Comparison of ENCODE assay signal across 24 mouse cellular contexts in the genomic region with DNA sequence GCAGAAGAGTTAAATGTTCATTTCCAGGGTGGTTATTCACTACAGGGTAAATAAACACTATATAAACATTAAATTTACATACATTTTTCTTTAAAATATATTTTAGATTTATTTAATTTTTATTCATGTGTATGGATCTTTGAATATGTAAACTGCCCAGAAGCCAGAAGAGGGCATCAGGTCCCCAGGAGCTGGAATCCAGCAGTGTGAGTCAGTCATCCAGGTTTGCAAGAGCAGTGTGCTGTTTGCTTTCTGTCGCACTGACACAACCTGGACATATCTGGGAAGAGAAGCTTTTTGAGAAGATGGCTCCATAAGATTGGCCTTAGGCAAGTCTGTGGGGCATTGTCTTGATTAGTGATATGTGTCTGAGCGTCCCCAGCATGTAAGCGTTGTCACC.
DNase-seq lines count a peak whose midpoint lies in the region; ATAC-seq and TF ChIP-seq lines count a peak whose summit lies in the region.
"Had no signal": no experiment of that assay in that cellular context is flagged by ENCODE, and none has a peak within 500 bp of the region (broad histone marks: within the 10 kb centered on the region; RNA-seq: fewer than 3 reads in every experiment).

No protein-coding gene starts in this region.

- ATAC-seq in forebrain, embryonic 11.5 days (replicated peaks; ENCODE audit: low FRiP score): peak; percentile 34; the same call in 1 of the 2 replicates
- no peak for ATAC-seq in forebrain, embryonic 14.5 days
- no peak for ATAC-seq in kidney, postnatal 0 days (replicated peaks; ENCODE audit: low FRiP score, low read depth)
- ATAC-seq in liver, embryonic 11.5 days (replicated peaks; ENCODE audit: low FRiP score): no peak
- ATAC-seq: forebrain, embryonic 13.5 days had no signal

- peak; percentile 39; the same call in 1 of the 2 replicates for TF ChIP-seq CTCF in kidney, postnatal 0 days (IDR thresholded peaks at IDR 0.05; ENCODE audit: low read depth)

- WGBS in forebrain, embryonic 11.5 days: 84% methylated on average over 3 of the region's 3 CpGs
- 83% methylated on average over 3 of the region's 3 CpGs for WGBS in forebrain, embryonic 14.5 days
- 81% methylated on average over 3 of the region's 3 CpGs for WGBS in kidney, postnatal 0 days
- WGBS in liver, embryonic 11.5 days: 74% methylated on average over 3 of the region's 3 CpGs

- no peaks in the 10 kb centered on the region for H3K4me1 ChIP-seq in forebrain, embryonic 11.5 days (replicated peaks; ENCODE audit: control insufficient read depth, insufficient read depth, low read length)
- H3K4me1 ChIP-seq in forebrain, embryonic 14.5 days (ENCODE audit: control insufficient read depth, insufficient read depth, low read length): no peaks in the 10 kb centered on the region
- no peaks in the 10 kb centered on the region for H3K4me1 ChIP-seq in kidney, postnatal 0 days (replicated peaks; ENCODE audit: insufficient read depth, low read length)
- H3K4me1 ChIP-seq in liver, embryonic 11.5 days (replicated peaks; ENCODE audit: control insufficient read depth, insufficient read depth, low read length): no peaks in the 10 kb centered on the region
- H3K4me1 ChIP-seq: forebrain, embryonic 13.5 days; kidney, embryonic 15.5 days; limb, embryonic 13.5 days; megakaryocyte, embryonic 14.5 days had no signal

- H3K4me2 ChIP-seq in forebrain, embryonic 11.5 days (ENCODE audit: low read depth, low read length, severe bottlenecking): no peak overlapping the region
- H3K4me2 ChIP-seq in forebrain, embryonic 14.5 days (ENCODE audit: low read length): no peak overlapping the region
- no peak overlapping the region for H3K4me2 ChIP-seq in kidney, postnatal 0 days (ENCODE audit: low read length)
- H3K4me2 ChIP-seq in liver, embryonic 11.5 days: no peak overlapping the region
- H3K4me2 ChIP-seq: forebrain, embryonic 13.5 days; kidney, embryonic 15.5 days; limb, embryonic 13.5 days had no signal

- no peaks in the 10 kb centered on the region for H3K36me3 ChIP-seq in forebrain, embryonic 11.5 days (ENCODE audit: control insufficient read depth, insufficient read depth, low read length)
- peaks cover 18% of the 10 kb centered on the region for H3K36me3 ChIP-seq in forebrain, embryonic 14.5 days (ENCODE audit: control insufficient read depth, insufficient read depth, low read length)
- no peaks in the 10 kb centered on the region for H3K36me3 ChIP-seq in kidney, postnatal 0 days (ENCODE audit: insufficient read depth, low read length)
- no peaks in the 10 kb centered on the region for H3K36me3 ChIP-seq in liver, embryonic 11.5 days (ENCODE audit: control insufficient read depth, insufficient read depth, low read length)
- H3K36me3 ChIP-seq: kidney, embryonic 15.5 days; limb, embryonic 13.5 days had no signal

- H3K4me3 ChIP-seq in forebrain, embryonic 11.5 days (ENCODE audit: low read depth, low read length): no peak overlapping the region
- no peak overlapping the region for H3K4me3 ChIP-seq in forebrain, embryonic 14.5 days (ENCODE audit: low read depth, low read length)
- no peak overlapping the region for H3K4me3 ChIP-seq in kidney, postnatal 0 days (replicated peaks; ENCODE audit: low read depth, low read length)
- no peak overlapping the region for H3K4me3 ChIP-seq in liver, embryonic 11.5 days (ENCODE audit: low read depth, low read length)
- H3K4me3 ChIP-seq: forebrain, embryonic 13.5 days; kidney, embryonic 15.5 days; limb, embryonic 13.5 days; megakaryocyte, embryonic 14.5 days had no signal

- H3K27ac ChIP-seq in forebrain, embryonic 11.5 days (ENCODE audit: low read depth, low read length): no peak overlapping the region
- no peak overlapping the region for H3K27ac ChIP-seq in forebrain, embryonic 14.5 days (ENCODE audit: low read depth, low read length)
- no peak overlapping the region for H3K27ac ChIP-seq in kidney, postnatal 0 days
- H3K27ac ChIP-seq in liver, embryonic 11.5 days (ENCODE audit: low read depth, low read length): no peak overlapping the region
- H3K27ac ChIP-seq: forebrain, embryonic 13.5 days; kidney, embryonic 15.5 days; limb, embryonic 13.5 days; liver, embryonic 14.5 days had no signal

- no peaks in the 10 kb centered on the region for H3K27me3 ChIP-seq in forebrain, embryonic 11.5 days (ENCODE audit: control insufficient read depth, insufficient read depth, low read length)
- no peaks in the 10 kb centered on the region for H3K27me3 ChIP-seq in forebrain, embryonic 14.5 days (replicated peaks; ENCODE audit: control insufficient read depth, insufficient read depth, low read length)
- no peaks in the 10 kb centered on the region for H3K27me3 ChIP-seq in kidney, postnatal 0 days (ENCODE audit: insufficient read depth, low read length)
- no peaks in the 10 kb centered on the region for H3K27me3 ChIP-seq in liver, embryonic 11.5 days (replicated peaks; ENCODE audit: control insufficient read depth, insufficient read depth, low read length)
- H3K27me3 ChIP-seq: forebrain, embryonic 13.5 days; kidney, embryonic 15.5 days; megakaryocyte, embryonic 14.5 days had no signal

- no peak for DNase-seq in forebrain, embryonic 11.5 days (ENCODE audit: low spot score)
- no peak for DNase-seq in forebrain, embryonic 14.5 days (ENCODE audit: low spot score)
- DNase-seq in kidney, postnatal 0 days (ENCODE audit: low spot score): no peak
- DNase-seq in kidney, adult 9 months: no peak
- peak; percentile 12 for DNase-seq in 416B (ENCODE audit: low read depth)
- peak; percentile 36 for DNase-seq in brain, adult 2 months (ENCODE audit: low read depth, low spot score)
- DNase-seq in liver, embryonic 11.5 days (ENCODE audit: low spot score): no peak
- no peak for DNase-seq in urinary bladder, adult 18-20 months (ENCODE audit: low spot score in 2 of 2)
- DNase-seq: adrenal gland, postnatal 25 days; B cell, adult 2 months; cerebellum, adult 18-20 months; cerebellum, postnatal 25 days; embryo, embryonic 11 days; gastrocnemius, postnatal 14 days; heart, adult 18-20 months; heart, postnatal 4 days; lung, postnatal 10 days; right cerebral cortex, adult 18-20 months; thymus, postnatal 4 days had no signal

- H3K9me3 ChIP-seq in forebrain, embryonic 11.5 days (ENCODE audit: control insufficient read depth, low read length): no peaks in the 10 kb centered on the region
- no peaks in the 10 kb centered on the region for H3K9me3 ChIP-seq in forebrain, embryonic 14.5 days (replicated peaks; ENCODE audit: control insufficient read depth, low read length)
- no peaks in the 10 kb centered on the region for H3K9me3 ChIP-seq in kidney, postnatal 0 days (replicated peaks; ENCODE audit: low read length)
- no peaks in the 10 kb centered on the region for H3K9me3 ChIP-seq in liver, embryonic 11.5 days (ENCODE audit: control insufficient read depth, low read length)
- H3K9me3 ChIP-seq: forebrain, embryonic 13.5 days; kidney, embryonic 15.5 days; limb, embryonic 13.5 days; megakaryocyte, embryonic 14.5 days had no signal

- no peak overlapping the region for H3K9ac ChIP-seq in forebrain, embryonic 11.5 days (ENCODE audit: low read length)
- H3K9ac ChIP-seq in forebrain, embryonic 14.5 days (ENCODE audit: low read length): no peak overlapping the region
- no peak overlapping the region for H3K9ac ChIP-seq in kidney, postnatal 0 days (ENCODE audit: low read depth, low read length)
- no peak overlapping the region for H3K9ac ChIP-seq in liver, embryonic 11.5 days (ENCODE audit: low read depth, low read length)
- H3K9ac ChIP-seq: forebrain, embryonic 13.5 days; kidney, embryonic 15.5 days; limb, embryonic 13.5 days; liver, embryonic 14.5 days had no signal

Comparison
In these comparisons a context has a peak if more than half of its experiments do, and no peak if none do; other contexts are left out.
1. DNase-seq: peak in 416B (single experiment) and brain, adult 2 months (single experiment); none in forebrain, embryonic 11.5 days (single experiment), forebrain, embryonic 14.5 days (single experiment), kidney, postnatal 0 days (single experiment), kidney, adult 9 months (single experiment), liver, embryonic 11.5 days (single experiment) and urinary bladder, adult 18-20 months (0 of 2).